Mouse (Mus musculus) embryonic stem cell, embryonic (primary cell): ENCODE results near the gene Cbl.

Experiments used
- CTCF ChIA-PET, 4 experiments: fragments of 300-600 bp in 2 of 4; fragments of 350-600 bp in 2 of 4; sonication (Branson Sonifier 250); formaldehyde crosslinking; loops; one replicate each; lab custom pipeline; 2022; ENCODE audit warnings: inconsistent platforms in 2 of 4; lab: Charles Lee
- POLR2A ChIA-PET, 4 experiments: fragments of 300-600 bp in 2 of 4; fragments of 350-600 bp in 2 of 4; sonication (Branson Sonifier 250); formaldehyde crosslinking; loops; one replicate each; lab custom pipeline; 2022; ENCODE audit warnings: antibody characterized with exemption in 4 of 4, inconsistent platforms in 1 of 4; lab: Charles Lee

Cbl gene

DNA sequence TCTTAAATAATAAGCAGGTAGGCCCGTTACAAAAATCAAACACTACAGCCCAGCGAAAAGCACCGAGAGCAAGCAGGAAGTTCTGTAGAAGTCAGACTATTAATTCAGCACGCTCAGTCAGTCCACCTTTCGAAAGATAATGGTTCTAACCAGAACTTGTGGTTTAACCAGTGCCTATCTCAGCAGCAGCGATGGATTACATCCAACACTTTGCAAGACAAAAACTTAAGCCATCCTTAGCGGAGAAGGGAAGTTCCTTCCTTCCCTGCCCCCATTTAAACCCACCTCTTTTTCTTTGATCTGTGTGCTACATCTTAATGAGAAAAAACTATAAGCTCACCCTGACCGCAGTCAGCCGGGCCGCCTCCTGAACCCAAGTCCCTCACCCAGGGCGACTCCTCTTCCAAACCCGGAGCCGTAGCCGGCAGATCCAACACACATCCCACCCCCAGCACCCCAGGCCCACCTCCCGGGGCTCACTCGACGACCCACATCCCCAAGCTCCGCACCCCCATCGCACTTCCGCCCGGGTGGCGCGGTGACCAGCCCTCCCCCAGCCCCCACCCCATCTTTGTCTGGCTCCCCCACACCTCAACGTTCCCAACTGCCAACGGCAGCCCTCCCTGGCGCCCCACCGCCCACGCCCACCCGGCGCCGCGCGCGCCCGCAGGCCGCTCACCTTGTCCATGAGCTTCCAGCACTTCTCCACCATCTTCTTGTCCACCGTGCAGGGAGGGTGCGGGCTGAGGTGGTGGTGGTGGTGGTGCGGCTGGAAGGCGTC is 638 bp downstream of the Cbl start:
- POLR2A ChIA-PET = interaction anchor here (0.5 to 6.1 kb wide), 88 partner anchors 8 to 649 kb away, joined by 3 to 67 read pairs (median 6); partner anchors contain the start of genes H2afx (in 4 of the 4), Vps11 (in 3 of the 4), C2cd2l (in 2 of the 4) and Dpagt1 (in 2 of the 4)
- CTCF ChIA-PET = interaction anchor here in 3 of 4 experiments (0.6 to 2.4 kb wide), 48 partner anchors 8 to 902 kb away, joined by 3 to 19 read pairs (median 4); partner anchors contain the start of genes Nlrx1 (in 3 of the 3), Vps11 (in 2 of the 3), Bcl9l (in 1 of the 3) and C2cd2l (in 1 of the 3)

DNA sequence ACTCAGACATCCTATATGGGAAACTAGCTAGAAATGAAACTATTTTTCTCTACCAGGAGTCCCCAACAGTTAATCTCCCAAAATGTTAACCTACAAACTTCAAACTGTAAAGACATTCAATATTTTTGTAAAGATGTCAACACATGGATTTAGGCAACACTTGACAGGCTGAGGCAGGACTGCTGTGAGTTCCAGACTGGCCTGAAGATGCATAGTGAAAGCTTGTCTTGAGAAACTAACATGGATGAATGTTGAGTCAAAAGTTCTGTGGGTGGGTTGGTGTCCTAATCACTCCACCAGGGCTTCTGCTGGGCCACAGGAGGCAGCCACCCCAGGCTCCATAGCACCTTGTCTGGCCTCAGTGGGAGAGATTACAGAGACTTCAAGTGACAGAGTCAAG is 2.2 kb downstream of the Cbl start:
- ChIA-PET CTCF (interaction anchor here in 2 of 4 experiments (0.6 to 0.8 kb wide), 2 partner anchors 9 kb away, joined by 3 read pairs; partner anchors contain the start of gene Ccdc153 (in 1 of the 2)), POLR2A (interaction anchor here in 3 of 4 experiments (0.6 to 1.5 kb wide), 6 partner anchors 11 to 130 kb away, joined by 3 to 5 read pairs (median 4); partner anchors contain the start of genes H2afx (in 1 of the 3) and Vps11 (in 1 of the 3))

DNA sequence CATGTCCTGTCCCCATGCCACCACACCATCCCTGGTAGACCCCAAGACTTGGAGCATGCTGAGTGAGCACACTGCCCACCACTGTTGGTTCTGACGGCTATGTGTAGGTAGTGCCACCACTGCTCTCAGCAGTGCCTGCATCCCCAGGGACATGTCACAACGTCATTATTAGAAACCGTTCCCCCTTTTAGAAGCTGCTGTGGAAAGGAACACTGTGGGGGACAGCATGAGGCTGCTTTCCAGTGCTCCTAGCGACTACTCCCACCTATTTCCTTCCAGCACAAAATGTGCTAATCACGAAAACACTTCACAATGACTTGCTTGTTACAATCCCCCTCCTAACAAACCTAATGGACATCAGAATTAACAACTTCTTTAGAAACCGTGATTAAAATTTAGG is 7.9 kb downstream of the Cbl start:
- ChIA-PET POLR2A (interaction anchor here in 2 of 4 experiments (1.0 to 5.6 kb wide), 4 partner anchors 8 to 1453 kb away, joined by 3 to 38 read pairs (median 4); partner anchors contain the start of gene Cbl (in 1 of the 2)), CTCF (interaction anchor here in 1 of 4 experiments (1.3 kb wide), 1 partner anchor 132 kb away, joined by 3 read pairs; no protein-coding TSS in a partner anchor)

DNA sequence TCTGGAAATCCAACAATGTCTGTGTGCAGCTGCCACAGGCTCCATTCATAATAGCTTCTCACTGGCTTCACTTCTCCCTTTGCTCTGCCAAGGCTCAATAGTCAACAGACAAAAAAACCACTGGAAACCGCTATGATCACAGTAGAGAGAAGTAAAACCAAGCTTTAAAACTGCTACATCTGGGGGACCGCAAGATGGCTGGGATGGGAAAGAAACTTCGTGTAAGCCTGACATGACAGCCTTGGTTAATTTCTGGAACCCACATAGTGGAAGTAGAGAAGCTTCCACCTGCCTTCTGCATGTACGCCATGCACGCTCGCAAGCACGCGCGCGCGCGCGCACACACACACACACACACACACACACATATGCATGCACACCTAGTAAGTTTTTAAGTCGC is 20.3 kb downstream of the Cbl start:
- POLR2A ChIA-PET = interaction anchor here in 3 of 4 experiments (1.0 to 4.0 kb wide), 10 partner anchors 10 to 79 kb away, joined by 3 to 27 read pairs (median 3); partner anchors contain the start of genes Cbl (in 1 of the 3) and Mcam (in 1 of the 3)
- CTCF ChIA-PET = interaction anchor here in 3 of 4 experiments (0.7 to 1.2 kb wide), 5 partner anchors 10 to 56 kb away, joined by 3 to 4 read pairs (median 4); no protein-coding TSS in a partner anchor

DNA sequence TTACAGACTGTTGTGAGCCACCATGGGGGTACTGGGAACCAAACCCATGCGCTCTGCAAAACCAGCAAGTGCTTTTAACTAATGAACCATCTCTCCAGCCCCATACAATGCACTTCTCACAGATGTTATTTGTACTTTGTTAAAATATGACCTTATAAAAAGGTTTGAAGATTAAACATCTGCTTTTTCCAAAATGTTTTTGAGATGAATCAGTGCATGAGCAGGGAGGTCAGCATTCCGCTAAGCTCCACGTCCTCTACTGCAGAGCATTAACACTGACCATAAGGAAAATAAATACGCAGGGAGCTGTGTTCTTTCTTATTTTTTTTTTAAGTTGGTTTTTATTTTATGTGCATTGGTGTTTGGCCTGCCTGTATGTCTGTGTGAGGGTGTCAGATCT is 21.4 kb downstream of the Cbl start:
- CTCF ChIA-PET = interaction anchor here in 1 of 4 experiments (0.5 to 1.0 kb wide), 4 partner anchors 57 to 262 kb away, joined by 3 read pairs; no protein-coding TSS in a partner anchor
- POLR2A ChIA-PET = interaction anchor here in 2 of 4 experiments (1.0 to 4.0 kb wide), 6 partner anchors 11 to 114 kb away, joined by 3 to 27 read pairs (median 5); partner anchors contain the start of genes Cbl (in 2 of the 2) and Mcam (in 1 of the 2)

DNA sequence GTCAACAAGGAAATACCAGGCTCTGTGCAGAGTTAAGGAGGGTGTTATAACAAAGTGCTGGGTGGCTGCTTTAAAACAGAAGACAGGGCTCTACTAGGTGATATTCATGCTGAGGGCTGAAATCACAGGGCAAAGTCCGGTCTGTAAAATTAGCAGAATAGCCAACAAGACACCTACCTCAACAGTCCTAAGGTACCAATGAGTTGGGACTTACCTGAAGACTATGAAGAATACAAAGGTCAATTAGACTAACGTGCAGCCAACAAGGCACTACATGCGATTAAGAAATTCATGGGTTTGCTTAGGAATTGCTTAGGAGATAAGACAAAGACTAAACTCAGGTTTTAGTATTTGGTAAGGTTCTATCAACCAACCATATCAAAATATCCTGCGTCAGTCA is 24.4 kb downstream of the Cbl start:
- POLR2A ChIA-PET = interaction anchor here in 2 of 4 experiments (0.6 to 0.9 kb wide), 2 partner anchors 125 to 1005 kb away, joined by 3 read pairs; partner anchors contain the start of gene H2afx (in 1 of the 2)
- CTCF ChIA-PET = no interaction called here

DNA sequence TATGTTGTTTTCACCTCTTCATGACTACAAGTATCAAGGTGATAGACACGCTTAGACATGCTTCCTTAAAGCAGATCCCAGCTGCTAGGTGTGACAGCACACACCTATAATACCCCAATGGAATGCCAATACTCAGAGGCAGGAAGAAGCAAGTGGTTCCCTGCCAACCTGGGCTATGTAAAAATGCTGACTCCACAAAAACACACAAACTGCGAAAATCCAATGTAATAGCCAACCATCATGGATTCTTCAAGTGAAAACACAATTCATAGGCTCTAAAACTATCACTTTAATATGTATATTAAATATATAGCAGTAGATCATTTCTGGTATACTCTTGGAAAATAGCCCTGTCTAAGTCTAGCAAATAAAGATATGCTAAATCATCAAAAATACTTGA is 26.0 kb downstream of the Cbl start:
- POLR2A ChIA-PET = interaction anchor here in 2 of 4 experiments (0.9 to 2.4 kb wide), 6 partner anchors 9 to 24 kb away, joined by 3 to 9 read pairs (median 4); no protein-coding TSS in a partner anchor
- CTCF ChIA-PET = interaction anchor here in 1 of 4 experiments (1.2 kb wide), 1 partner anchor 307 kb away, joined by 3 read pairs; no protein-coding TSS in a partner anchor

DNA sequence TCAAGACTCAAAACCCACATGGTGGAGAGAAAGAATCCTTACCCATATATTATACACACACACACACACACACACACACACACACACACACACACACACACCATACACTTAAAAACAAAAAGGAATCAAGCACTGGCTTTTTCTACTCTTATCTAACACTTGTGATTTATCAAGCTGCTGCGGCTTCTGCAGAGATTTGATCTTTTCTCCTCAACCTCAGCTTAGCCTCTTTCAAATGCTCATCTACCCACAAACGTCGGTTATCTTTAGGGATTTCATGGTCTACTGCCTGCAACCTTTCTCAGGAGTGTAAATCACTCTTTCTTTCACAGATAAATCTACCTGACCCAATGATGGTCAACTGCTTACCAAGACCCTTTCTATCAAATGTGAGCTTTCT is 33.4 kb downstream of the Cbl start:
- ChIA-PET POLR2A (interaction anchor here in 1 of 4 experiments (1.2 to 2.3 kb wide), 2 partner anchors 17 to 34 kb away, joined by 5 to 9 read pairs; partner anchors contain the start of gene Cbl), CTCF (interaction anchor here in 1 of 4 experiments (0.6 to 0.8 kb wide), 2 partner anchors 33 to 133 kb away, joined by 3 read pairs; partner anchors contain the start of gene Cbl)

DNA sequence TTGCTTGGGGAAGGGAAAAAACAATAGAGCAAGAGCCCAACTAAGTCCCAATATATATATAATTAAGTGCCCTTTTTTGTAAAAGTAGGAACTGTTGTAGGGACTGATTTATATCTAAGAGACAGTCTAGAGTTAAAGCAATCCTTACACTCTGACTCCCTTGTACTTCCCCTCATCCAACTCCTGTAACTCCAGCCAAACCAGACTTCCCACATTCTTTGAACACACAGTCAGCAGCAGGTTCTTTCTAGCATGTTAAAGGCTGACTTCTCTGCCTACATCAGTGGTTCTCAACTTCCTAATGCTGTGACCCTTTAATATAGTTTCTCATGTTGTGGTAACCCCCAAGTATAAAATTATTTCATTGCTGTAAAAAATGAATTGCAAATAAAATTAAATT is 34.3 kb downstream of the Cbl start:
- ChIA-PET CTCF (no interaction called here), POLR2A (interaction anchor here in 2 of 4 experiments (1.2 to 2.3 kb wide), 4 partner anchors 16 to 66 kb away, joined by 3 to 9 read pairs (median 4); partner anchors contain the start of gene Cbl (in 1 of the 2))

DNA sequence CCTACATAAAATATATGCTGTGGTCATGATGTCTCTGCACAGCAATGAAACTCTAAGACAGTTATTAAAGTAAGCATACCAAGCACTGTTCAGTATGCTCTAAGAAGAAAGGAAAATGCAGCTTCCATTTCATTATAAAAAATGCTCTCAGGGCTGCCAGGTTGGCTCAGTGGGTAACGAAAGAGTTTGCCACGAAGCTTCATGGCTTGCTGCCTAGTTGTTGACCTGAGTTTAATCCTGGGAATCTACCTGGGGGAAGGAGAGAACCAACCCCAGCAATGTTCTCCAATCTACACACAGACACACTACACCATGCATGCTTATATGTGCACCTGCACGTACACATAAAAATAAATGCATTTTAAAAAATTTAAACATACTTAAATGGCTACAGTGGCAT is 34.7 kb downstream of the Cbl start:
- POLR2A ChIA-PET = interaction anchor here in 2 of 4 experiments (0.9 to 2.3 kb wide), 7 partner anchors 9 to 67 kb away, joined by 3 to 9 read pairs (median 4); partner anchors contain the start of gene Cbl (in 2 of the 2)
- CTCF ChIA-PET = interaction anchor here in 1 of 4 experiments (1.0 kb wide), 1 partner anchor 14 kb away, joined by 3 read pairs; no protein-coding TSS in a partner anchor

DNA sequence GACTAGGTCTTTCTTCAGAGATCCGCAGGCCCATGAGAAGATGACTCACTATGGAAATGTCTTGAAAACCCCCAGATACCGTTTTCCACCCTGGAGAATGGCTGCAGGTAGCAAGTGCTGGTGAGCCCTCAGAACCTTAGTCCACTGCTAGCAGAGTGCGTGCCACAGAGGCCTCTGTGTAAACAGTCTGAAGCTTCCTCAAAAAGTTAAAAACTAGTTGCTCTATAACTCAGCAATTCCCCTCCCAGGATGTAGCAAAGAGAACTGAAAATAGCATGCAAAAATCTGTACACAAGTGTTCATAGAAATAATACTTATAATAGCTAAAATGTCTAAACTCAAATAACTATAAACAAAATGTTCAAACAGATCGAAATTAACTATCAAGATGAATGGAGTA is 37.5 kb downstream of the Cbl start:
- POLR2A ChIA-PET = interaction anchor here in 3 of 4 experiments (0.5 to 3.4 kb wide), 11 partner anchors 8 to 213 kb away, joined by 3 to 14 read pairs (median 4); partner anchors contain the start of genes Cbl (in 2 of the 3) and Dpagt1 (in 1 of the 3)
- CTCF ChIA-PET = no interaction called here

DNA sequence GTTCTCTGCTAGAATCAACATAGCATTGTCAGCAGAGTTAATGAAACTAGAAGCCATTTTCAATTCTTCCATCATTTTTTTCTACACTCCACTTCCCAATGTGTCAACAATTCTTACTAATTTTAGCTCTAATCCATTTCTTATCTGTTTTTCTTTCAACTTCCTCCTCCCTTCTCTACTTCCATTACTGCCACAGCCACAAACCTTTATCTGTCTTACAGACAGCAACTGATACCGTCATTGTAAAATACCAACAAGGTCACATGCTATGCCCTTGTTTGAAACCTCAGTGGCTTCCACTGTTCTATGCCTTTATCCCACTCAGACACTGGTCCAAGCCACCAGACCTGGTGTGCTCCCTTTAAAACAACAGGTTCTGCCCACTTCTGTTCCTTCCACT is 39.8 kb downstream of the Cbl start:
- POLR2A ChIA-PET = interaction anchor here in 2 of 4 experiments (0.6 to 3.4 kb wide), 6 partner anchors 10 to 84 kb away, joined by 3 to 14 read pairs (median 4); partner anchors contain the start of gene Cbl (in 1 of the 2)
- CTCF ChIA-PET = no interaction called here

DNA sequence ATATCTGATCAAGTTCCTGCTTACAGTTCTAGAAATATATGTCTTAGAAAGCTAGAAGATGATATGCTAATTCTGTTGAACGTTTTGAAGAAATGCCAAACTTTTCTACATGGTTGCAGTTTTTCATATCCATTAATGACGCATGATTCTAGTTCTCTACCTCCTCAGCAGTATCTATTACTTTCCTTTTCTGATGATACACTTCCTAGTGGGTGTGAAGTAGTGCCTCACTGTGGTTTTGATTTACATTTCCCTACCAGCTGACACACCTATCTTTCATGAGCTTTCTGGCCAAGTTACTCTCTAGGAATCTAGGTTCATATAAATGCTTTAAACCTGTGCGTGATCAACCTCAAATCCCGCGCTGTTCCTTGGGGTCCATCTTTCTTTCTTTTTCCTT is 41.1 kb downstream of the Cbl start:
- POLR2A ChIA-PET = interaction anchor here in 3 of 4 experiments (0.6 to 3.8 kb wide), 6 partner anchors 8 to 278 kb away, joined by 3 to 23 read pairs (median 4); no protein-coding TSS in a partner anchor
- CTCF ChIA-PET = interaction anchor here in 1 of 4 experiments (0.7 kb wide), 1 partner anchor 1840 kb away, joined by 4 read pairs; no protein-coding TSS in a partner anchor

DNA sequence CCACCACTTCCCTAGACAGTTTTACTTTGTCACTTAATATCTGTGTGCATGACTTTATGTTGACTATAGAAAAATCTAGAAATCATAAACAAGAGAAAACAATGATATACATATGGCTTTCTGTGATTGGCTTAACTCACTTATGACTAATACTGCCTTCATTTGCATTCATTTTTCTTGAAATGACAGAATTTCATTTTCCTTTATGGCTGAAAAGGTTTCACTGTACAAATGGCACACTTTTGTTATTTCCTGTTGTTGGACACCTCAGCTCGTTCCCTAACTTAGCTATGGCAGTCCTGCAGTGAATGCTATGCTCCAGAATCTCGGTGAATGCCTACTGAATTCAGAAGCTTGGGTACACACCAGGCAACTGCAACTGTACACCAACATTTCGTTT is 41.5 kb downstream of the Cbl start:
- ChIA-PET CTCF (interaction anchor here in 1 of 4 experiments (0.7 kb wide), 1 partner anchor 1840 kb away, joined by 4 read pairs; no protein-coding TSS in a partner anchor), POLR2A (interaction anchor here in 3 of 4 experiments (0.6 to 3.8 kb wide), 5 partner anchors 8 to 279 kb away, joined by 3 to 23 read pairs (median 4); no protein-coding TSS in a partner anchor)

DNA sequence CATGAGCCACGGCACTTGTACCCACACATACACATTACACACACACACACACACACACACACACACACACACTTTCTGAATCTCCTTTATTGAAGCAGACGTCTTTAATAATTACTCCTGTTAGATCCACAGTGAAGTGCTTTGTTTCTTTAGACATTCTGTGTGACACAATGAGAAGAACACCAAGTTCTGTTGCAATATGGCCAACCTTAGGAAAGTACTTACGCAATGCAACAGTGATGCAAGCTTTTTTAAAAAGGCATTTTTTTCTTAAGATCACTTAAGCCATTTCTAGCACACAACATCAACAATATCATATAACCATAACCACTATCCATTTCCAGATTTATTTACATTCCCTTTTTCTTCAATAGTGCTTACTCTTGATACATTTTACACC is 42.7 kb downstream of the Cbl start:
- POLR2A ChIA-PET = interaction anchor here in 1 of 4 experiments (1.1 to 3.8 kb wide), 2 partner anchors 10 to 14 kb away, joined by 5 to 23 read pairs; no protein-coding TSS in a partner anchor
- CTCF ChIA-PET = no interaction called here

DNA sequence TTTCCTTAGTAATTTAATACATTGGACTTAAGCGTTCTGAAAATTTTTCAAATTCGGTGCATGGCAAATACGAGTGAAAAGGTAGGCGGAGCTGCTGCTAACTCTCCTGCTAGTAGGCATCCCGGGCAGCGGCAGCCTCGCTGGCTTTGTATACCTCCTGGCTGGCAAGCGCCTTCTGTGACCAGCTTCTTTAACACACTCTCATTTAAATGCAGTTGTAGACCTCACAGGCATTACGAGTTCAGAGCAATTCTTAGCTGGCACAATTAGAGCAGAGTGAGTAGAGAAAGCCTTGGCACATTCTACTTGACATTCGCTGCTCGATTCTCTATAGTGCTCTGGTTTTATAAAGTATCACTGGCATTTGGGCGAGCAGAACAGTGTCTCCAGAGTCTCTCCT is 45.6 kb downstream of the Cbl start:
- ChIA-PET POLR2A (interaction anchor here in 2 of 4 experiments (1.0 to 1.8 kb wide), 5 partner anchors 11 to 146 kb away, joined by 3 to 6 read pairs (median 3); partner anchors contain the start of gene H2afx (in 1 of the 2)), CTCF (interaction anchor here in 1 of 4 experiments (0.5 kb wide), 1 partner anchor 132 kb away, joined by 4 read pairs; the partner anchor contains the start of gene C2cd2l)

DNA sequence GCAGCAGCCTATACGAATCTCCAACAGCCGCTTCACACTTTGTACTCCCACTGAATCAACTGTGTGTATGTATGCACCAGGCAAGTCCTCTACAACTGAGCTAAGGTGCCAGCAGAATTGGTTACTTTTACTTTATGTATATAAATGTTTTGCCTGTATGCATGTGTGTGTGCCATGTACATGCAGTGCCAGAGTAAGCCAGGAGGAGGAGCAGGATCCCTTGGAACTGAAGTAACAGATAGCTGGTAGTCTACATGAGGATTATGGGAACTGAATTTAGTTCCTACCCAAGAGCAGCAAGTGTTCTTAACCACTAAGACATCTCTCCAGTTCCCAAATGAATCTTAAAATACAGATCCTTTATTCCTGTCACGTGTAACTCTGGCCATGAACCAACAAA is 51.6 kb downstream of the Cbl start:
- ChIA-PET POLR2A (interaction anchor here in 3 of 4 experiments (0.6 to 4.2 kb wide), 13 partner anchors 9 to 197 kb away, joined by 3 to 23 read pairs (median 5); partner anchors contain the start of genes H2afx (in 3 of the 3), Cbl (in 2 of the 3), Hyou1 (in 1 of the 3) and Nlrx1 (in 1 of the 3)), CTCF (interaction anchor here in 3 of 4 experiments (0.6 to 1.6 kb wide), 7 partner anchors 9 to 104 kb away, joined by 3 to 7 read pairs (median 4); partner anchors contain the start of genes Cbl (in 1 of the 3) and Nlrx1 (in 1 of the 3))
